Mouse (Mus musculus) E14TG2a.4 (cell line): ENCODE results near the gene Crls1.

Experiments
- CTCF ChIP-seq: conservative IDR thresholded peaks from 2 replicates; pipeline ENCODE4 v1.5.1; 2014; ENCODE audit warnings: low read length
- NANOG ChIP-seq: IDR thresholded peaks from 2 replicates; pipeline ENCODE4 v1.6.1; 2014; ENCODE audit warnings: borderline replicate concordance, low read length, mixed read lengths
- POU5F1 ChIP-seq: IDR thresholded peaks from 2 replicates; pipeline ENCODE4 v1.6.1; 2014; ENCODE audit warnings: low read length, borderline replicate concordance

DNA sequence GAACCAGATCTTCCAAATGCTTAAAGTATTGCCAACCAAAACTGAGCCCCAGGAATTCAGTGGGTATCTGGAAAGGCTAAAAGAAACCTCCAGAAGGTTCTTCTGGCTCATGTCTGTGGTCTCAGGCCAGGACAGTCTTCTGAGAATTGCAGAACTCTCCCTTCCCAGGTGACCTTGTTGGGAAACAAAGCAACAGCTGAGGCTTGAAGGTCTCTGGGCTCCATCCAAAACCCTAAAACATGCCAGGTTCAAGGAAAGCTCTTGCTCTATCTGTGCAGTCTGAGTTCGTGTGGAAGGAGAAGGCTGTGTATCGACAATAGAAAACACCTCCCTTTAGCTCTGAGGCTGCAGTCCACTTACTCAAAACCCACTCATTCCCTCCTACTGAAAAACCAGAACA is 58.5 kb downstream of the Crls1 start:
- TF ChIP-seq CTCF (no peak), POU5F1 (no peak), NANOG (no peak)
